Mouse (Mus musculus): Measurements from ENCODE around the gene Ptpn7.

DNA sequence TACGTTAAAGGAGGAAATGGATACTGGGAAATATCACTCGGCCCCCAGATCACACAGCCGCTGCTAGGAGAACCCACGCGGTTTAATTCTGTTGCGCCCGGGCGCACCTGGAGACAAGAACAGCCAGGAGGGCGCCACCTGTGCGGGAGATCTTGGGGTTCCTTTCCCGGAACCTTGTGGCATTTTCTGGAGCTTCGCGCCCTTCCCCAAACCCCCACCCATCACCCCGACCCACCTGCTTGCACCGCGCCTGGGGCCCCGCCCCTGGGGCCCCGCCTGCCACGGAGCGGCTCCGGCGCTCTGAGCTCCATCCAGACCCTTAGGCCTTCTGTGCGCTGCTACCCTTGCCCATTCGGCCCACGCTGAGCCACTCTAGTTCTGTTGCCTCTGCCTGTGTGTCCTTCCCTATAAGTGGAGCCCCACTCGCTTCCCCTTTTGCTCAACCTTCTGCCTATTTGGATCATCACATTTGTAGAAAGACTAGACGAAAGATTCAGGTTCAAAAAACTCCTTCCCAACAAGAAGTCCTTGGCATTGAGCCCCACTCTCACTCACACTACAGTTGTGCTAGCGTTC is 47.1 kb upstream of the Ptpn7 start:
- no peak for TF ChIP-seq CTCF (IDR thresholded peaks at IDR 0.05; ENCODE audit: low read depth, low read length)
- no peak for TF ChIP-seq EP300 (IDR thresholded peaks at IDR 0.05; ENCODE audit: insufficient read depth, low read depth, low read length)
- no peak for TF ChIP-seq POLR2A (IDR thresholded peaks at IDR 0.05; ENCODE audit: insufficient read depth, low read length)

All from ES-Bruce4 (cell line).